Mouse (Mus musculus) heart, embryonic 11.5 days (tissue): ENCODE data around the gene Olfr1510. TPM values are rescaled to one million over a fixed set of nuclear protein-coding genes. Genes with fewer than 3 reads are reported as not detected.

Experiments
- ATAC-seq: fragments of 200-750 bp; cut with Nextera tagmentation; replicated peaks from 2 replicates; pipeline ENCODE4 v1.8.0; 2017; ENCODE audit warnings: moderate library complexity; ENCODE audit not compliant: insufficient number of reproducible peaks, low FRiP score, low TSS enrichment
- H3K27ac ChIP-seq: fragments of 300-500 bp; sonication (generic); 2 replicates; pipeline ENCODE4 v1.5.1; 2014; ENCODE audit warnings: mild to moderate bottlenecking, low read depth, low read length
- H3K27me3 ChIP-seq: fragments of 300-500 bp; sonication (generic); 2 replicates; pipeline ENCODE4 v1.6.1; 2014; ENCODE audit warnings: mild to moderate bottlenecking, low read length, mixed read lengths; ENCODE audit not compliant: control insufficient read depth, insufficient read depth
- H3K36me3 ChIP-seq: fragments of 300-500 bp; sonication (generic); 2 replicates; pipeline ENCODE4 v1.6.1; 2014; ENCODE audit warnings: mild to moderate bottlenecking, low read length, moderate library complexity, mixed read lengths; ENCODE audit not compliant: control insufficient read depth, insufficient read depth
- H3K4me1 ChIP-seq: fragments of 300-500 bp; sonication (generic); 2 replicates; pipeline ENCODE4 v1.6.1; 2014; ENCODE audit warnings: low read length; ENCODE audit not compliant: control insufficient read depth, insufficient read depth
- H3K4me2 ChIP-seq: fragments of 300-500 bp; sonication (generic); 2 replicates; pipeline ENCODE4 v1.6.1; 2014; ENCODE audit warnings: mild to moderate bottlenecking, moderate library complexity
- H3K4me3 ChIP-seq: fragments of 300-500 bp; sonication (generic); 2 replicates; pipeline ENCODE4 v1.5.1; 2014; ENCODE audit warnings: low read depth, low read length
- H3K9ac ChIP-seq: fragments of 300-500 bp; sonication (generic); 2 replicates; pipeline ENCODE4 v1.6.1; 2014; ENCODE audit warnings: mild to moderate bottlenecking, low read depth, low read length, moderate library complexity
- H3K9me3 ChIP-seq: fragments of 300-500 bp; sonication (generic); replicated peaks from 2 replicates; pipeline ENCODE4 v1.6.1; 2016; ENCODE audit warnings: low read length; ENCODE audit not compliant: control insufficient read depth
- WGBS: fragments of 180-500 bp; shearing (Covaris S2); extraction: QIAGEN DNeasy Blood & Tissue Kit; methylation state at CpG from one replicate; pipeline ENCODE4 v1.1.7; 2014; ENCODE audit not compliant: insufficient replicate concordance; 5-methylcytosine and 5-hydroxymethylcytosine counted together
- polyA plus RNA-seq: library from polyadenylated mRNA; unstranded; fragments of >200 nt; fragmentation: Nextera tagmentation; extraction: Ambion mirVana; gene quantifications from 2 replicates; pipeline ENCODE4 v1.2.1, GENCODE M21; 2014

Gene Olfr1510
- polyA plus RNA-seq, 1 experiment from 2014 or later, result not detected

DNA sequence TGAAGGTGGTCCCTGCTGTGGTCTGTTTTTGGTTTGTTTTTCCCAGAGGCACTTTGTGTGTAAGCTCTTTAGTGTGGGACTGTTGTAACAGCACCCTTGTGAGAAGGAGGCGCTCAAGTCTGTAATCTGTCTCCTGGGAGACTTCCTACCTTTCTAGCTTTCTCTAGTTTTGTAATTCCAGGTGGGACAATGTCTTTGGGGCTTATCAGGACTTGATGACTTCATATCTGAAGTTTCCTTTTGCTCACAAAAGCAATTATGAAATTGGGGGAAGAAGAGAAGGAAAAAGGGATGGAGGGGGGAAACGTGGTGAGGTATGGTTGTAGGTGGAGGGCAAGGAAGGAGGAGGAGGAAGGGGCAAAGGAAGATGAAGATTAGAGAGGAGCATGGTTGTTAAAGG is 35.1 kb downstream of the Olfr1510 start, which contains the start of gene Olfr1512:
Gene Olfr1512 (minus strand): TSS at position 101 of the 400 bp plus-strand sequence.
- Histone ChIP-seq H3K9ac (no peak within 1 kb of the TSS), H3K36me3 (no peaks in the 10 kb centered on the region), H3K4me3 (no peak within 1 kb of the TSS), H3K4me2 (no peak within 1 kb of the TSS), H3K27me3 (no peaks in the 10 kb centered on the region), H3K4me1 (no peaks in the 10 kb centered on the region), H3K27ac (no peak within 1 kb of the TSS), H3K9me3 (no peaks in the 10 kb centered on the region)
- WGBS, result 77% methylated on average over 2 of the region's 2 CpGs
- ATAC-seq, result no peak

DNA sequence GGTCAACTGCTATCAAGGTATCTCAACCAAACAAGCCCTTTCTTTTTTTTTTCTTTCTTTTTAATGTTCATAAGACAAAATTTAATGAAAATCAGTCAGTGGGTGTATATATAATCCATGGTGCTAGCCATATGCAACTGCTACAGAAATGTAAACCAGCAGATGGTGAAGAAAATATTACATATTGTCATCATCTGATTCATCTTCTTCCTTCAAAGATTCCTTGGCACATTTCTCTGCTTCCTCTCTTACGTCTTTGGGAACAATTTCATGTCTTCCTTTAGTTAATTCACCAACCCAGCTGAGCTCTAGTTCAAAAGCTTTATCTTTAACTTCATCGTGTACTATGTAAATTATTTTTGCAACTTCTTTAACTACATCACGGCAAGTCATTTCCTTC is 45.4 kb downstream of the Olfr1510 start:
- Histone ChIP-seq H3K27me3 (no peaks in the 10 kb centered on the region), H3K36me3 (no peaks in the 10 kb centered on the region), H3K9me3 (no peaks in the 10 kb centered on the region), H3K9ac (no peak overlapping the region), H3K27ac (no peak overlapping the region), H3K4me2 (no peak overlapping the region), H3K4me1 (no peaks in the 10 kb centered on the region), H3K4me3 (no peak overlapping the region)
- no peak for ATAC-seq
- WGBS, result 81% methylated on average over 3 of the region's 3 CpGs

Other genes with a start within 250 kb of the Olfr1510 start
- 28.0 and 50.5 TPM in 2 replicates for gene Supt16, start 217.0 kb downstream of the Olfr1510 start, polyA plus RNA-seq
- 34.5 and 36.9 TPM in 2 replicates for gene Chd8, start 156.6 kb downstream of the Olfr1510 start, polyA plus RNA-seq
- 36.5 and 43.8 TPM in 2 replicates for gene Tox4, start 135.2 kb downstream of the Olfr1510 start, polyA plus RNA-seq
- 16.4 and 20.8 TPM in 2 replicates for gene Rab2b, start 134.8 kb downstream of the Olfr1510 start, polyA plus RNA-seq
- gene Mettl3, start 109.2 kb downstream of the Olfr1510 start, polyA plus RNA-seq, result 29.3 and 30.7 TPM in 2 replicates
- gene Sall2, start 85.6 kb downstream of the Olfr1510 start, polyA plus RNA-seq, result 9.8 and 12.0 TPM in 2 replicates
- gene Olfr1513, start 58.0 kb downstream of the Olfr1510 start, polyA plus RNA-seq, result not detected in 2 replicates
- gene Olfr1512, start 35.2 kb downstream of the Olfr1510 start, polyA plus RNA-seq, result not detected in 2 replicates
- gene Olfr1511, start 17.0 kb downstream of the Olfr1510 start, polyA plus RNA-seq, result not detected in 2 replicates
- not detected in 2 replicates for gene Olfr1509, start 28.6 kb upstream of the Olfr1510 start, polyA plus RNA-seq
- gene Olfr1508, start 53.1 kb upstream of the Olfr1510 start, polyA plus RNA-seq, result not detected in 2 replicates
- not detected in 2 replicates for gene Olfr1507, start 81.4 kb upstream of the Olfr1510 start, polyA plus RNA-seq